Mouse (Mus musculus) ES-E14 (cell line): ENCODE measurements around the gene Mpv17l2. TPM values are rescaled to one million over a fixed set of nuclear protein-coding genes. Genes with fewer than 3 reads are reported as not detected.

Experiments
- DNase-seq: peaks from one replicate; pipeline ENCODE4 v3.0.0-alpha.2; 2013; ENCODE audit warnings: low read depth, low spot score
- H3K27ac ChIP-seq: 2 replicates; pipeline ENCODE4 v1.5.1; 2012; ENCODE audit warnings: low read depth, mild to moderate bottlenecking, low read length, moderate library complexity, mixed read lengths; ENCODE audit not compliant: poor library complexity, insufficient read depth, severe bottlenecking
- H3K36me3 ChIP-seq: 2 replicates; pipeline ENCODE4 v1.6.1; 2012; ENCODE audit warnings: mild to moderate bottlenecking, low read length, moderate library complexity, mixed read lengths; ENCODE audit not compliant: control insufficient read depth, poor library complexity, insufficient read depth, severe bottlenecking
- H3K4me1 ChIP-seq, 2 experiments: fragments of 150-350 bp in 1 of 2; sonication (generic) in 1 of 2; 2 replicates each; pipeline ENCODE4 v1.6.1; 2012; ENCODE audit warnings: low read length in 2 of 2, mild to moderate bottlenecking in 1 of 2, mixed read lengths in 1 of 2; ENCODE audit not compliant: control insufficient read depth in 2 of 2, insufficient read depth in 2 of 2, poor library complexity in 1 of 2
- H3K4me3 ChIP-seq, 2 experiments: fragments of 150-350 bp in 1 of 2; sonication (generic) in 1 of 2; 2 replicates each; pipeline ENCODE4 v1.5.1; 2012; ENCODE audit warnings: low read length in 2 of 2, low read depth in 1 of 2, mild to moderate bottlenecking in 1 of 2, mixed read lengths in 1 of 2; ENCODE audit not compliant: insufficient read depth in 1 of 2, poor library complexity in 1 of 2, severe bottlenecking in 1 of 2
- H3K9ac ChIP-seq: 2 replicates; pipeline ENCODE4 v1.6.1; 2012; ENCODE audit warnings: low read depth, mild to moderate bottlenecking, low read length, mixed read lengths; ENCODE audit not compliant: poor library complexity, insufficient read depth, severe bottlenecking
- H3K9me3 ChIP-seq: fragments of 150-350 bp; sonication (generic); 2 replicates; pipeline ENCODE4 v1.6.1; 2012; ENCODE audit warnings: low read depth, mild to moderate bottlenecking, low read length; ENCODE audit not compliant: control insufficient read depth, insufficient read depth
- CHD2 ChIP-seq: IDR thresholded peaks from 2 replicates; pipeline ENCODE4 v1.6.1; 2014; ENCODE audit warnings: mild to moderate bottlenecking, low read depth, low read length, inconsistent platforms
- HCFC1 ChIP-seq: IDR thresholded peaks from 2 replicates; pipeline ENCODE4 v1.6.1; 2012; ENCODE audit warnings: low read length, inconsistent platforms, borderline replicate concordance; ENCODE audit not compliant: insufficient read depth
- MAFK ChIP-seq: IDR thresholded peaks from 2 replicates; pipeline ENCODE4 v1.6.1; 2014; ENCODE audit warnings: mild to moderate bottlenecking, low read depth, low read length, inconsistent platforms; ENCODE audit not compliant: insufficient read depth
- ZC3H11A ChIP-seq: IDR thresholded peaks from 2 replicates; pipeline ENCODE4 v1.6.1; 2012; ENCODE audit warnings: low read depth, mild to moderate bottlenecking, inconsistent platforms, low read length, borderline replicate concordance
- ZNF384 ChIP-seq: IDR thresholded peaks from 2 replicates; pipeline ENCODE4 v1.6.1; 2012; ENCODE audit warnings: low read depth, low read length, inconsistent platforms
- in situ Hi-C, 2 experiments: fragments of 600-800 bp; cut with MboI; formaldehyde crosslinking; loops; one replicate each; pipeline ENCODE4 v1.15.1; 2025; ENCODE audit warnings: low sequenced_read_pairs in 2 of 2, inconsistent platforms in 1 of 2; ENCODE audit not compliant: unreplicated experiment in 2 of 2
- total RNA-seq: library from RNA; depleted of rRNA; stranded (reverse); fragments of 300-350 nt; gene quantifications from 2 replicates; pipeline ENCODE4 v1.2.3, GENCODE M21; 2012

Gene Mpv17l2
- total RNA-seq, 1 experiment, result 49.9 TPM

DNA sequence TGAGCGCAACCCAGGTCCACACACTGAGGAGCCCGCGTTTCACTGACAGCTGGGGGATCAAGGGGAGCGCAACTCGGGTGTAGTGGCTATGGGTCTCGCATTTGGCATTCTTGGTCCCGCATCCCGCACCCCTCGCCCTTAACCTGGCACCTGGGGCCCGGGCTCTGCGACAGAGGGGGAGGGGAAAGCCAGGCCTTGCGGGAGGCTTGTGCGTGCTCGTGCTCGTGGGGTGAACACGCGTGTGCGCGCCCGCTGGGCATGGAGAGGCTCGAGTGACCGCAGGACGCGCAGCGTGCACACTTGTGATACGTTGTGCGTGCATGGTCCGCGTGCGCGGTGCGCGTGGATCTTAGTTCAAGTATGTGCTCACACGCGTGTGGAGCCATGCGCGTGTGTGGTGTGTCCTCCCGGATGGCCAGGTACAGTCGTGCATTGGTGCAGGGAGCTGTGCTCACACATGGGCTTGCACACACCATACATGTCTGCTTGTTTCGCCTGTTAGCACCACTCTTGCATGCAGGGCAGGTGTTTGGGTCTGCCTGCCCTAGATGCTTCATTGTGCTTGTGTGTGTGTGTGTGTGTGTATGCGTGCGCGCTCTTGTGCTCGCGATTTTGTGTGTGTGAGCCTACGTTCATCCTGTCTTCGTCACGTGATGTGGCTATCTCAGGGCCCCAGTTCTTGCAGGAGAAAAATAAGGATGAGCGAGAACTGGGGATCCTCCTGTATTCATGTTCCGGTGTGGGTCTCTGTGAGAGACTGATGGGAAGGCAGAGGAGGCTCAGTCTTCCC is 5.7 kb downstream of the Mpv17l2 start:
- peak overlapping the region; percentile 70 to 90 for H3K4me3 ChIP-seq
- DNase-seq, result no peak
- TF ChIP-seq ZC3H11A, result no peak
- no peak for TF ChIP-seq MAFK
- TF ChIP-seq CHD2, result no peak
- TF ChIP-seq HCFC1, result no peak
- no peak for TF ChIP-seq ZNF384
- H3K36me3 ChIP-seq, result peaks cover 3% of the 10 kb centered on the region; the same call in 1 of the 2 replicates
- H3K9ac ChIP-seq, result peak overlapping the region; percentile 49
- in situ Hi-C loops, result loop anchor here (5.0 kb wide), 1 partner anchor 38 kb away; the partner anchor contains the start of gene Gm3336 (in 2 of the 2)
- H3K9me3 ChIP-seq, result no peaks in the 10 kb centered on the region
- no peak overlapping the region for H3K27ac ChIP-seq
- H3K4me1 ChIP-seq, result peaks cover 6 to 15% of the 10 kb centered on the region in 2 experiments; a peak in 3 of 4 replicates

DNA sequence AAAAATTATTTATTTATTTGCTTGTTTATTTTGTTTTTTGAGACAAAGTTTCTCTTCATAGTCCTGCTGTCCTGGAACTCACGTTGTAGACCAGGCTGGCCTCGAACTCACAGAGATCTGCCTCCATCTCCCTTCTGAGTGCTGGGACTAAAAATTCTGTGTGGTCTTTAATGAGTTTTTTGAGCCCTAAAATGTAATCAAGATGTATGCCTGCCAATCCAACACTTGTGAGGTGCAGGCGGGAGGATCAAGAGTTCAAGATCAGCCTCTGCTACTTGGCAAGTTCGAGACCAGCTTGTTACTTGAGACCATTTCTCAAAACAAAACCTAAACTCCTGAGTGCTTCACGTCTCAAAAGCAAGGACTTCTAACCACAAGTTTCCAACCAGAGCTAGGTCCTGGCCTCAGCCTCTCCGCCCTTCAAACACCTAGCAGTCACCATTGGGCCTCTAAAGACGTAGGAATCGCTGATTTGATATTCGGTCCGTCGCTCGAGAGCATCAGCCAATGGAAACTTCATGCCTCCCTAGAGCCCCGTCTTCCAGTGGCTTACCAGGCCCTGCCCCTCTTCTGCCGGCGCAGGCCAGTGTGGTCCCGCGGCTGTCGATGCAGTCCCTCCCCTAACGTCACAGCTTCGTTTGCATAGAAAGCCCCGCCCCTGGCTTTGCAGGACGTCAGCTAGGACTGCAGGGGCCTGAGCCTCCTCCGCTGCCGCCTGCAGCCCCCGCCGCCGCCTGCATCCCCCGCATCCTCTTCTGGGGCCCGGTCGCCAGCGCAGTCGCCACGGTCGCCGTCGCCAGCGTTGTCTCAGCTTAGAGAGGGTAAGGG is 6.5 kb downstream of the Mpv17l2 start, which contains the start of gene Rab3a:
Gene Rab3a, plus strand, starts transcription at position 637 of the 828 bp plus-strand sequence.
- TF ChIP-seq ZC3H11A (no peak), MAFK (no peak), HCFC1 (no peak), CHD2 (peak; percentile 92), ZNF384 (no peak)
- H3K36me3 ChIP-seq, result peaks cover 3% of the 10 kb centered on the region; the same call in 1 of the 2 replicates
- in situ Hi-C loops, result loop anchor here in 1 of 2 experiments (5.0 kb wide), 1 partner anchor 37 kb away; the partner anchor contains the start of gene Gm3336
- peak within 1 kb of the TSS; percentile 70 to 90 for H3K4me3 ChIP-seq
- no peak within 1 kb of the TSS for H3K27ac ChIP-seq
- no peaks in the 10 kb centered on the region for H3K9me3 ChIP-seq
- DNase-seq, result peak; percentile 95
- H3K4me1 ChIP-seq, result peaks cover 4 to 13% of the 10 kb centered on the region in 2 experiments; a peak in 3 of 4 replicates
- H3K9ac ChIP-seq, result peak within 1 kb of the TSS; percentile 49

DNA sequence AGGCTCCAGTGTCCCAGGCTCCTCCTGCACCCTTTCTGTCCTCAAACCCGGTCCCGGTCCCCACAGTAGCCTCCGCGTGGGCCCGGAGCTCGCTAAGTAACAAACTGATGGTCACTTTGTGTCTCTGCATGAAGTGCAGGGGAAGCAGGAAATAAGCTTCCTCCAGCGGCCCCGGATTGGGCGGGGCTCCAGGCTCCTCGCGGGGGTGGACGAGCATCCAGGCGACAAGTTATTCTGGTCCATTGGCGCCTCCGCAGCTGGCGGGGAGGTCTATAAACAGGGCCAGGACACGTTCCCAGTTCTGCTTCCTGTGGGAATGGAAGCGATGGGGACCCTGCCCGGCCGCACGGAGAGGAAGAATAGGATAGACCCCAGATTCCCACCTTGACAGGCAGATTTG is 7.6 kb downstream of the Mpv17l2 start:
- no peaks in the 10 kb centered on the region; the same call in 1 of the 2 replicates for H3K36me3 ChIP-seq
- TF ChIP-seq CHD2 (no peak), ZNF384 (no peak), ZC3H11A (no peak), HCFC1 (no peak), MAFK (no peak)
- DNase-seq, result no peak
- peak overlapping the region; percentile 33; the same call in 1 of the 2 replicates for H3K9ac ChIP-seq
- no peaks in the 10 kb centered on the region for H3K9me3 ChIP-seq
- in situ Hi-C loops, result loop anchor here in 1 of 2 experiments (5.0 kb wide), 1 partner anchor 36 kb away; the partner anchor contains the start of gene Gm3336
- H3K4me1 ChIP-seq, result peaks cover 2 to 12% of the 10 kb centered on the region in 2 experiments; a peak in 2 of 4 replicates
- H3K4me3 ChIP-seq, result peak overlapping the region; percentile 42 to 56
- H3K27ac ChIP-seq, result no peak overlapping the region

DNA sequence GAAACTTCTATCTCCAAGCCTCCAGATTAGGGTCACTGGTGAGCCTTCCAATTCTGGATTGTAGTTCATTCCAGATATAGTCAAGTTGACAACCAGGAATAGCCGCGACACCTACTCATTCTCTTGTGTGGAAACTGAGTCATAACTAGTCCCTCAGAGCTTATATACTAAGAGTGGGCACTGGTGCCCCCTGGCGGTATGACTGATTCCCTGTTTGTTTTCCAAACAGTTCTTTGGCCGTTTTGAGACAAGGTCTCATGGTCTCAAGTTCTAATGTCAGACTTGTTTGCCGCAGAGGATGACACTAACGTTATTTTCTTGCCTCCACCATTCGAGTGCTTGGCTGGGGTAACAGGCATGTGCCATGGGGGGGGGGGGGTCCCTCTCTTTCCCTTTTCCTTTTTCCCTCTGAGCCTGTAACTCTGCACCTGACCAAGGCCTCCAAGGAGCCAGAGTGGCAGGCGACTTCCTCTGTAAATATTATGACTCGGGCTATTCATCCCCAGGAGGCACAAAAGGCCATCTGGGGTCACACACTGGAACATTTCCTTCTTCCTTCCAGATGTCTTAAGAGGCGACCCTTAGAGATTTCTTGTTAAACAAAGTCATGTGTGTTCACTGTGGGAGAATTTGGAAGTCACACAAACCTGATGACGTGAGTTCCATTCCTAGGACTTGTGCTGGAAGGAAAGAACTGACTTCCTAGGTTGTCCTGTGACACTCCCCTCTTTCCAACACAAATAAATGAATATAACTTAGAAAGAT is 8.6 kb downstream of the Mpv17l2 start:
- H3K4me3 ChIP-seq, result no peak overlapping the region

More for the DNA sequence above, 8.6 kb downstream of the Mpv17l2 start:
- Histone ChIP-seq H3K9me3 (no peaks in the 10 kb centered on the region), H3K36me3 (no peaks in the 10 kb centered on the region), H3K9ac (no peak overlapping the region), H3K27ac (no peak overlapping the region), H3K4me1 (peaks cover 2 to 14% of the 10 kb centered on the region in 2 experiments; a peak in 2 of 4 replicates)
- in situ Hi-C loops, result loop anchor here in 1 of 2 experiments (5.0 kb wide), 1 partner anchor 35 kb away; the partner anchor contains the start of gene Gm3336
- TF ChIP-seq CHD2 (no peak), ZNF384 (no peak), HCFC1 (no peak), MAFK (no peak), ZC3H11A (no peak)
- DNase-seq, result peak; percentile 72
